Mouse (Mus musculus) ES-E14 (cell line): Measurements from ENCODE around the gene Bpifa5.

Experiments used
- CHD2 ChIP-seq: IDR thresholded peaks from 2 replicates; pipeline ENCODE4 v1.6.1; 2014; ENCODE audit warnings: mild to moderate bottlenecking, low read depth, low read length, inconsistent platforms
- HCFC1 ChIP-seq: IDR thresholded peaks from 2 replicates; pipeline ENCODE4 v1.6.1; 2012; ENCODE audit warnings: low read length, inconsistent platforms, borderline replicate concordance; ENCODE audit not compliant: insufficient read depth
- MAFK ChIP-seq: IDR thresholded peaks from 2 replicates; pipeline ENCODE4 v1.6.1; 2014; ENCODE audit warnings: mild to moderate bottlenecking, low read depth, low read length, inconsistent platforms; ENCODE audit not compliant: insufficient read depth
- ZC3H11A ChIP-seq: IDR thresholded peaks from 2 replicates; pipeline ENCODE4 v1.6.1; 2012; ENCODE audit warnings: low read depth, mild to moderate bottlenecking, inconsistent platforms, low read length, borderline replicate concordance
- ZNF384 ChIP-seq: IDR thresholded peaks from 2 replicates; pipeline ENCODE4 v1.6.1; 2012; ENCODE audit warnings: low read depth, low read length, inconsistent platforms

- no peak for TF ChIP-seq MAFK
- TF ChIP-seq HCFC1, result no peak
- TF ChIP-seq ZNF384, result no peak
- no peak for TF ChIP-seq CHD2
- TF ChIP-seq ZC3H11A, result no peak
Observed at GRCm38 (mm10) chr2:154193994-154194504, 31.6 kb downstream of the Bpifa5 start.
